Mouse (Mus musculus): ENCODE measurements around the gene Cyp4f40. TPM values are rescaled to one million over a fixed set of nuclear protein-coding genes. Genes with fewer than 3 reads are reported as not detected.
"Not testable (repeated sequence)": the region's sequence is repeated elsewhere in the genome, so short reads cannot be mapped to it uniquely, and the experiment has no call there.

Cyp4f40 gene
- not detected in 2 replicates for polyA plus RNA-seq (2015; fragmentation: Nextera tagmentation; extraction: Ambion mirVana)

DNA sequence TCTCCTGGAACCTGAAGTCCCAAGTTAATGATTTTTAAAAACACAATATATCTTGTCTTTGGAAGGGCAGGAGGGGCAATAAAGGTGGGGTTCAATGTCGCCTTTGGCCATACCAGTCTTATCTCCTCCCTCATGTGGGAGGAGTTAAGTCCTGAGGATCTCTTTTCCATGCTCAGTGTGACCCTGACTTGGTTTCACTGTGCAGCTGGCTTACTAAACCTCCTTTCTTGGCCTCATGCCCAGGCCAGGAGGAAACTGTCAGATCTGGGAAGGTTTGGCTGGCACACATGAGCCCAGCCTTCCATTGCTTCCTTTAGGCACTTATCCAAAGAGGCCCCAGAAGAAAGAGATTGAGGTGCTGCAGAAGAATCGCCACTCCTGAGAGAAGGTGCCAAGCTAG is at the start of gene Cyp4f40:
TSS of gene Cyp4f40 (plus strand) at position 189 of the 400 bp plus-strand sequence.
- whole genome bisulfite sequencing = 70% methylated on average over 2 of the region's 2 CpGs
- Histone ChIP-seq H3K27me3 (no peaks in the 10 kb centered on the region), H3K9me3 (no peaks in the 10 kb centered on the region), H3K36me3 (no peaks in the 10 kb centered on the region), H3K4me1 (replicated peaks) (no peaks in the 10 kb centered on the region), H3K27ac (no peak within 1 kb of the TSS), H3K4me3 (no peak within 1 kb of the TSS), H3K4me2 (no peak within 1 kb of the TSS), H3K9ac (no peak within 1 kb of the TSS)
- ATAC-seq (ENCODE audit: low FRiP score) = no peak

DNA sequence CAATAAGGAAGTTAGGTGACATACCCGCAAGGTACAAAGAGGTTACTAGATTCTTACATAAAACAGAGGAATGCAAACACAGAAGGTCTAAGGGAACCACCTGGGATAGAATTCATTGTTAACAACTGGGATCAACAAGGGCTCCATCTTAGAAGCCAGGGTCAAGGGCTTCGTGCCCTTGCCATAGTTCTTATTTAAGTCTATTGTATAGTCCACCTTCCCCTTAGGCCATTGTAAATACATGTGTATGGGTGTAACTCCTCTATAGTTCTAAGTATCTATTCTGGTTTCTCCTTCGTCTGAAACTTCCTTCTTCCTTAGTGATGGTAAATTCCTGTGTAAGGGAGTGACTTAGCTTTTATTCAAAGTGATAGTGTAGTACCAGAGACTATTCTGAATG is 48.5 kb upstream of the Cyp4f40 start:
- not testable (repeated sequence) for H3K27me3 ChIP-seq; H3K36me3 ChIP-seq; ATAC-seq (ENCODE audit: low FRiP score); H3K4me2 ChIP-seq; H3K27ac ChIP-seq; H3K9ac ChIP-seq; H3K4me3 ChIP-seq; H3K4me1 ChIP-seq (replicated peaks); H3K9me3 ChIP-seq
- WGBS = 89% methylated on average over 3 of the region's 3 CpGs

DNA sequence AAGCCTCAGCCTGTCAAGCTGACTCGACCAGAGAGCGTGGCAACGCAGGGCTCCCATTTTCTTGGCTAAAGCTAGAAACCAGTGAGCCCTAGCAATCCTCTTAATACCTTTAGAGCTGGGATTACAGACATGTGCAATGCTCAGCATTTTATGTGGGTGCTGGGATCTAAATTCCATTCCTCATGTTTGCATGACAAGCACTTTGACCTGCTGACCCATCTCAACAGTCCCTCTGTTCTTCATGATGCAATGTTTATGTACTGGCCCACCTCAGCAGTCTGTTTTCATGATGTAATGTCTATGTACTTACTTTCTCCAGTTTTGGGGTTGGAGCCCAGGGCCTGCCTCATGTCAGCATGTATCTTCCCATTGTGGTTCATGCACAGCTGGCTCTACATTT is 47.8 kb upstream of the Cyp4f40 start:
- WGBS = 97% methylated on average over 3 of the region's 3 CpGs
- Histone ChIP-seq H3K4me2 (no peak overlapping the region), H3K4me3 (no peak overlapping the region), H3K9ac (no peak overlapping the region), H3K36me3 (no peaks in the 10 kb centered on the region), H3K4me1 (replicated peaks) (no peaks in the 10 kb centered on the region), H3K9me3 (no peaks in the 10 kb centered on the region), H3K27me3 (no peaks in the 10 kb centered on the region), H3K27ac (no peak overlapping the region)
- no peak for ATAC-seq (ENCODE audit: low FRiP score)

DNA sequence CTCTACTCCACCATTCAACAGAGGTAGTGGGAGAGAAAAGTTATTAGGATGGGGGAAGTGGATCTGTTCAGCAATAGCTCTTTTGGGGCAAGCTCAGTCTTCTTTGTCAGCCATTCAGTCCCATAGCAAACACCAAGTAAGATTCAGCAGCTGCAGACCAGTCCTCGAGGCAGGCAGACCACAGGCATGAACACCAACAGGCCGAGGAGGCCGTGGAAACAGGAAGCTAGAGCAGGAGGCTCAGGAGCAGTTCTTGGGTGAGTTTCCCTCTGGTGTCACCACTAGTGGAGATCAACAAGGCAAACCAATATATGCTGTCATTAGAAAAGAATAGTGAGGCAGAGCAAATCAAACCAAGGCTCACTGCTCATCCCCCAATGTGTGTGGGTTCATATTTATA is 46.3 kb upstream of the Cyp4f40 start:
- Histone ChIP-seq H3K4me3 (no peak overlapping the region), H3K9me3 (no peaks in the 10 kb centered on the region), H3K4me1 (replicated peaks) (no peaks in the 10 kb centered on the region), H3K4me2 (no peak overlapping the region), H3K27me3 (no peaks in the 10 kb centered on the region), H3K9ac (no peak overlapping the region), H3K27ac (no peak overlapping the region), H3K36me3 (no peaks in the 10 kb centered on the region)
- WGBS = 92% methylated on average over 3 of the region's 3 CpGs
- no peak for ATAC-seq (ENCODE audit: low FRiP score)

DNA sequence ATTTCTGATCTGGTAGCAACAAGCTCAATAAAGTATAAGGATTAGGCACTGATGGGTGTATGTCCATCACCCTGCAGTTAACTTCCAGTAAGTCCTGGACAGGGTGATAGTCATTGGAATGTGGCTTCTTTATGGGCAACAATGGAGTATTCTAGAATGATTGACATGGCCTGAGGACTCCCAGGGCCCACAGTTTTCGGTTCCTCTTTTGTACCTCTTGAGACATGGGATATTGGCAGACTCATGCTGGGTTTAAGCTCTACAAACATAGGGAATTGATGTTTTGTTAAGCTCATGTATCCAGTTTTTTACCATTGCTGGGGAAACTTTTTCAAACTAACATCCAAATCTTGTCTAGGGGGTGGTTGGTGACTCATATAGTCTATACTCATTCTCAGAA is 41.4 kb upstream of the Cyp4f40 start:
- ATAC-seq (ENCODE audit: low FRiP score) = no peak
- no peaks in the 10 kb centered on the region for H3K4me1 ChIP-seq (replicated peaks)
- peaks cover 8% of the 10 kb centered on the region; the same call in 1 of the 2 replicates for H3K9me3 ChIP-seq
- H3K36me3 ChIP-seq = no peaks in the 10 kb centered on the region
- no peaks in the 10 kb centered on the region for H3K27me3 ChIP-seq
- H3K4me2 ChIP-seq = no peak overlapping the region
- WGBS = 63% methylated on average over 1 of the region's 1 CpGs
- no peak overlapping the region for H3K9ac ChIP-seq
- H3K27ac ChIP-seq = no peak overlapping the region
- no peak overlapping the region for H3K4me3 ChIP-seq

DNA sequence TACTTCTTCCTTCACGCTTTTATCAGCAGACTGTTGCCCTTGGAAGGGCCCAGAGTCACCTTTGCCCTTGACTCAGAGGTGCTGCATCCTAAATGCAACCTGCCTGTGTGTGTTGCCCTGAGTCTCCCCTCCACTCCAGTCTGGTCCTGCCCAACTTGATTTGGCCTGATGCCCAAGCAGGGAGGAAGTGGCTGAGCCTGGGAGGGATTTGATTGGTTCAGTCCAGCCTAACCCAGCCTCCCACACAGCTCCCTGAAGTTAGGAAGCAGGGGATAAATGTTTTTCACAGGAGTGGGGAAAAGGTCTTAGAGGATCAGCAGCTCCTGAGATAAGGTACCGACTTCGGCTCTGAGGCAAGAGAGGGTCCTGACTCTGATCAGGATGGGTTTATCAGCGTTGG is 37.7 kb upstream of the Cyp4f40 start, which contains the start of gene Cyp4f37:
TSS of gene Cyp4f37 (plus strand) at position 292 of the 400 bp plus-strand sequence.
- not testable (repeated sequence) for H3K4me3 ChIP-seq; H3K27ac ChIP-seq; H3K36me3 ChIP-seq; H3K27me3 ChIP-seq; H3K4me1 ChIP-seq (replicated peaks); H3K4me2 ChIP-seq; H3K9ac ChIP-seq; ATAC-seq (ENCODE audit: low FRiP score); H3K9me3 ChIP-seq
- WGBS = 82% methylated on average over 4 of the region's 4 CpGs

- H3K4me1 ChIP-seq (replicated peaks); H3K27ac ChIP-seq; H3K4me3 ChIP-seq; ATAC-seq (ENCODE audit: low FRiP score); H3K9me3 ChIP-seq; H3K9ac ChIP-seq; H3K27me3 ChIP-seq; H3K36me3 ChIP-seq; H3K4me2 ChIP-seq: not testable (repeated sequence)
- 88% methylated on average over 7 of the region's 7 CpGs for WGBS
These were observed 29.0 kb upstream of the Cyp4f40 start for GRCm38 (mm10) chr17:32629726-32630125.

DNA sequence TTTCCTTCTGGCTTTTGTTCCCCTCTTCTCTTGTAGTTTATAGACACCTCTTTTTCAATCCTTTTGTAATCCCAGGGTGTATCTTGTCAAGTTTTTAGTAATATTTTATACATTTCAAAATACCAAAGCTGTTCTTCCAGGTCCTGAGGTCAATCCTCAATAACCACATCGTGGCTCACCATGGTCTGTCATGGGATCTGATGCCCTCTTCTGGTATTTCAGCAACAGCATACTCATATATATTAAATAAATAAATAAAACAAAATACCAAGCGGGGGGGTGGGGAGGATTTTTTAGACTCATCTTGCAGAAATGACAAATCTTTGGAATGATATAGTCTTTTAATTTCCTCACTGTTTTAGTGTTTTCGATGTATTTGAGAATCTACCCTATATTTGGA is 26.8 kb upstream of the Cyp4f40 start:
- Histone ChIP-seq H3K27me3 (0 out of 2 replicates have a peak, but pooled peaks cover 4% of the 10 kb centered on the region), H3K9me3 (no peaks in the 10 kb centered on the region), H3K4me2 (no peak overlapping the region), H3K27ac (no peak overlapping the region), H3K9ac (no peak overlapping the region), H3K4me3 (no peak overlapping the region), H3K4me1 (replicated peaks) (no peaks in the 10 kb centered on the region), H3K36me3 (no peaks in the 10 kb centered on the region)
- WGBS = 84% methylated on average over 3 of the region's 3 CpGs
- no peak for ATAC-seq (ENCODE audit: low FRiP score)

DNA sequence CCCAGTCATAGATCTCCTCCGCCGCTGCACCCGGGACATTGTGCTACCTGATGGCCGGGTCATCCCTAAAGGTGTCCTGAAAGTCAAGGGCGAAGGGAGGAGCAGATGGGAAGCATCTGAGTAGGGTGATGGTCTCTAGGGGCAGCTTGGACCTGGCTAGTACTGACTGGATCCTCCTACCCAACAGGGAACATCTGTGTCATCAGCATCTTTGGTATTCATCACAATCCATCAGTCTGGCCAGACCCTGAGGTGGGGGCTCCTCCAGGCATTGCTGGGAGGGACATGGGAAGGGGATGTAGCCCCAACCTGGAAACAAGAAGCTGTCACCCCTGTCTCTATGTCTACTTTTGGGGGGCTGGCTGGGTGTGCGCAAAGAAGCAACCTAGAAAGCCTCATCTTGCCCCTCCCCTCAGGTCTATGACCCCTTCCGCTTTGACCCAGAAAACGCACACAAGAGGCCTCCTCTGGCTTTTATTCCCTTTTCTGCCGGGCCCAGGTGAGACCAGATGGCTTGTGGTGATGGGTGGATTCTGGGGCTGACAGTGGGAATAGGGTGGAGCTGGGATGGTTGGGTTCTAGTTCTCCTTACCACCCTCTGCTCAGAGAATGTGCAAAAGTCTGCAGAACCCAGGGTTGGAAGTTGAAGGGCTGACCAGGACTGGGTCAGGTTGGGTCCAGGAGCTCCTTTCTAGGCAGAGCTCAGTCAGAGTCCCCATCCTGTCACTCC is 24.3 kb upstream of the Cyp4f40 start:
- H3K27ac ChIP-seq = peak overlapping the region; percentile 64

DNA sequence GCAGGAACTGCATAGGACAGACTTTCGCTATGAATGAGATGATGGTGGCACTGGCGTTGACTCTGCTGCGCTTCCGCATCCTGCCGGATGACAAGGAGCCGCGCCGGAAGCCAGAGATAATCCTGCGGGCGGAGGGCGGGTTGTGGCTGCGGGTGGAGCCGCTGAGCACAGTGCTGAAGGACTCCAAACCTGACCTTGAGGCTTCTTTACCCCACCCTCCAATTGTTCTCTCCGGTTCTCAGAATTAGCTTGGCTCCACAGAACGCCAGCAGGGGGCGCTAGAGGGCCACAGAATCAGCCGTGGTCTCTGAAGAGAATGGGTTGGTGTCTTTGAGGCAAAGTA is 23.8 kb upstream of the Cyp4f40 start:
- Histone ChIP-seq H3K9me3 (no peaks in the 10 kb centered on the region), H3K4me3 (peak overlapping the region; percentile 44), H3K36me3 (no peaks in the 10 kb centered on the region), H3K27ac (peak overlapping the region; percentile 64), H3K27me3 (no peaks in the 10 kb centered on the region), H3K4me1 (replicated peaks) (no peaks in the 10 kb centered on the region), H3K9ac (peak overlapping the region; percentile 73), H3K4me2 (peak overlapping the region; percentile 65)
- ATAC-seq (ENCODE audit: low FRiP score) = peak; percentile 96
- 2% methylated on average over 17 of the region's 17 CpGs for WGBS

More for the DNA sequence above, 24.3 kb upstream of the Cyp4f40 start:
- H3K9me3 ChIP-seq; H3K36me3 ChIP-seq; H3K4me1 ChIP-seq (replicated peaks); H3K27me3 ChIP-seq: not testable (repeated sequence)
- peak overlapping the region; percentile 73 for H3K9ac ChIP-seq
- peak overlapping the region; percentile 65 for H3K4me2 ChIP-seq
- H3K4me3 ChIP-seq = peak overlapping the region; percentile 44
- 88% methylated on average over 9 of the region's 9 CpGs for WGBS
- ATAC-seq (ENCODE audit: low FRiP score) = peak; percentile 31

DNA sequence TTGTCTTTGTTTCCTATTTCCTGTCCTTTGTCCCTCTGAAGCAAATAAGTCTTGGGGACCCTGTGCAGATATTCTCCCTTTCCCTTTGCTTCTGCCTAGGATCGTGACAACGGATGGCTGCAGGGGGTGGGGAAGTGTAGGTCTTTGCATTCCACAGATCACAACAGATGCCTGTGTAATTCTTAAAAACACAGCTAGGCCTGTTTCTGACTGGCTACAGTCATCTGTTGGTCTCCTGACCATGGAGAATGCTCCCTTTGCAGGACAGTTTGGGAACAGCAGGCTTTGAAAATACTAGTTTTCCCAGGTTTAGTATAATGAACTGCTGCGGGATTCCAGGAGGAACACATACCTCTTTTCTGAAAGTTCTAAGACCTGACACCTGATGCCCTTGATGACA is 22.4 kb upstream of the Cyp4f40 start:
- no peak overlapping the region for H3K9ac ChIP-seq
- 55% methylated on average over 3 of the region's 3 CpGs for WGBS
- H3K27ac ChIP-seq = no peak overlapping the region
- no peak overlapping the region for H3K4me3 ChIP-seq
- H3K4me1 ChIP-seq (replicated peaks) = no peaks in the 10 kb centered on the region
- H3K36me3 ChIP-seq = no peaks in the 10 kb centered on the region
- H3K27me3 ChIP-seq = no peaks in the 10 kb centered on the region
- no peak overlapping the region for H3K4me2 ChIP-seq
- no peaks in the 10 kb centered on the region for H3K9me3 ChIP-seq
- no peak for ATAC-seq (ENCODE audit: low FRiP score)

DNA sequence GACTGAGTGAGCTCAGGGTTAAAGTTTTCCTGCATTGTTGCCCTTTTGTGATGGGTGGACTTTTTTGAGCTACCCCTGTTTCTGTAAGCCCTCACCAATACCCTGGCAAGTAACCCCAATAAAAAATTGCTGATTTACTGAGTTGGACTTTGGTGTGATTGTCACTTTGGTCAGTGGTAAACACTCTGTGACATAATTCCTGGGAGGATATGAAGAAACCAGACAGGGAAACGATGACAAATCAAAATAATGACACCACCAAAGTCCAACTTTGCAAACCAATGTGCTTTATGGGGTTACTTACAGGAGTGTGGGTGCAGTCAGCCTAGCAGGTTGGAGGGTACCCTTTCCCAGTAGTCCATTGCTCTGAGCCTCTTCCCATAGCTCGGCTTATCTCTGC is 21.5 kb upstream of the Cyp4f40 start:
- H3K4me1 ChIP-seq (replicated peaks) = no peaks in the 10 kb centered on the region
- WGBS = 86% methylated on average over 2 of the region's 2 CpGs
- H3K27me3 ChIP-seq = no peaks in the 10 kb centered on the region
- H3K4me2 ChIP-seq = no peak overlapping the region
- H3K4me3 ChIP-seq = no peak overlapping the region
- no peak overlapping the region for H3K9ac ChIP-seq
- H3K9me3 ChIP-seq = no peaks in the 10 kb centered on the region
- H3K36me3 ChIP-seq = no peaks in the 10 kb centered on the region
- no peak overlapping the region for H3K27ac ChIP-seq
- ATAC-seq (ENCODE audit: low FRiP score) = no peak

- Histone ChIP-seq H3K27ac (no peak overlapping the region), H3K36me3 (no peaks in the 10 kb centered on the region), H3K27me3 (no peaks in the 10 kb centered on the region), H3K4me3 (no peak overlapping the region), H3K4me1 (replicated peaks) (no peaks in the 10 kb centered on the region), H3K9me3 (no peaks in the 10 kb centered on the region), H3K9ac (no peak overlapping the region), H3K4me2 (no peak overlapping the region)
- WGBS = 90% methylated on average over 4 of the region's 4 CpGs
- no peak for ATAC-seq (ENCODE audit: low FRiP score)
These were observed 12.1 kb upstream of the Cyp4f40 start for GRCm38 (mm10) chr17:32646631-32647030.

Data from hindbrain, embryonic 13.5 days (tissue).